Mouse (Mus musculus): ENCODE measurements around the gene Bves. TPM values are rescaled to one million over a fixed set of nuclear protein-coding genes. Genes with fewer than 3 reads are reported as not detected.
"Not testable (repeated sequence)": the region's sequence is repeated elsewhere in the genome, so short reads cannot be mapped to it uniquely, and the experiment has no call there.

Gene Bves
- total RNA-seq, 2 experiments from 2014 or later, result 29.4 to 33.8 TPM

GRCm38 (mm10) chr10:45345217-45345616 is 9.6 kb downstream of the Bves start:
- DNase-seq (ENCODE audit: low spot score in 2 of 2), result no peak

- DNase-seq (ENCODE audit: low spot score in 2 of 2), result not testable (repeated sequence)
These were observed 12.6 kb downstream of the Bves start for GRCm38 (mm10) chr10:45348143-45348542.

GRCm38 (mm10) chr10:45356091-45356490 is 20.5 kb downstream of the Bves start:
- DNase-seq (ENCODE audit: low spot score in 2 of 2), result no peak

DNA sequence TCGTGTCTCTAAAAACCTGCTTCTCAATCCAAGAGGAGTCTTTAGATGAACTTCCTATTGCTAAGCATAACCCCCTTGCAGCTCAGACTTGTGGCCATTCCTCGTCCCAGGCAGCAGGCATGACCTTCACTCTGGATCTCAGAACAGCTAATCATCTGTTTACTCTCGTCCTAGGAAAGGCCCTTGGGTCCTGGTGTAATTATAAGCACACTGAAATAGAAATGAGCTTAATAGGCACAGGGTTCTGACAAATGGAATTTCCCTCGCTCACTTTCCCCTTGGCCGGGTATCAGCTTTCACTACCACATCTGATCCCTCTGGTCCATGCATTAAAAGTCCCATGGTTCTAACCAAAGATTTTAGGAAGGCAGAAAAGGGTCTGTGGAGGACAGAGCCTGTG is 27.8 kb downstream of the Bves start:
- no peak for DNase-seq (ENCODE audit: low spot score in 2 of 2)

GRCm38 (mm10) chr10:45366987-45367705 is 31.6 kb downstream of the Bves start:
- DNase-seq (ENCODE audit: low spot score in 2 of 2), result no peak

DNA sequence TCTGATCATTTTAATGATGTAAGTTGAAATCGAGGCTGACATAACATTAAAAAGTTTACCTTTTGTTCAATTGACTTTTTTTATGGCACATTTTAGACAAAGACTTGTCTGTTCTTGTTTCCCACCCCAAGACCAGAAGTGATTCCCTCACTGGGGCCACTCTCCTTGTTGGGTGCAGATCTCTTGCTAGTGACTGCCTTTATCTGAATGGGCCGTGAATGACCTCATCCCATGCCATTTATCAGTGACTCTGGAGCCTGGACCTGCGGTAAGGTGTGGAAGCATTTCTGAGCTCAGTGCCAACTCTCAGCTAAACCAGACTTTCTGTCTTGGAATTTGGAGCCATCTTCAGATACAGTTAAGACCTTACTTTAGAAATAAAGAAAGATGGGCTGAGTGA is 34.1 kb downstream of the Bves start:
- DNase-seq (ENCODE audit: low spot score in 2 of 2), result no peak

- no peak for DNase-seq (ENCODE audit: low spot score in 2 of 2)
These were observed 35.0 kb downstream of the Bves start for GRCm38 (mm10) chr10:45370545-45370944.

DNA sequence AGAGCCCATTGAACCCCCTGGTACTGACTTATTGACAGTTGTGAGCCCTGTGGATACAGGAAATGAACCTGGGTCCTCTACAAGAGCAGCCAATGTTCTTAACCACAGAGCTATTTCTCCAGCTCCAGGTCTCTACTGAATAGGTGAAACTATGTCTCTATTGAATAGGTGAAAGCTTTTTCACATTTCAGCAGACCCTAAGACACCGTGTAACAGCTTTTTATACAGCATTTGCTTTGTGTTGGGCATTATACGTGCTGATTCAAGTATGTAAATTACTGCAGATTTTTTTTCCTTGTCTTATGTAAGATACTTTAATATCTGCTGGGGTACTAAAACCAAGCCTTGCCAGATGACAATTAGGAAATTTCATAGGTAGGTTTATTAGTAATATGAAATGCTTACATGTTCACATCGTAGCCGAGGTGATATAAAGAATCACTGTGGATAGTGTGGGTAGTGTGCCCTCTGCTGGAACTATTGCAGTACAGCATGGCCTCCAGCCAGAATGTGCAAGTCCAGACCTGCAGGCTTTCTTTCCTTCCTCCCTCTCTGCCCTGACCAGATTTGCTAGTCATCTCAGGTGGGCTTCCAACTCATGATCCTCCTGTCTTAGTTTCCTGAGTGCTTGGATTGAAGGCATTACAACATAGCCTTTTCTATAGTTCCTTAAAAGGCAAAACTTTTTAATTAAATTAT is 37.6 kb downstream of the Bves start:
- DNase-seq (ENCODE audit: low spot score in 2 of 2), result peak; percentile 23 to 55

DNA sequence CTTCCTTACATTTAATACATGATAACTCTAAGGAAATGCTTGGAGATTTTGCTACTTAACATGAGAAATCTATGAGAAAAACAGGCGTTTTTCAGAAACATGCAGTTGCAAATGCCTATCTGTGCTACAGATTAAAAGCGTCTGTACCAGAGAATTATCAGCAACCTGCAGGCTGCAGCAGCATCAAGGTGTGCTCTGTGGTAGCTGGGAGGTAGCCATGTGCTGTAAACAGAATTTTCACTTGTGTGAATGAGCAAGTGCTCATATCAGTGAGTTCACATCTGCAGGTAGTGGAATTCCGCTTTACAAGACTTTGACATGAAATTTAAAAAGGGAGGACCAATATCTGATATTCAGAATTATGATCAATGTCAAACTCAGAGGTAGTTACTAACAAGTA is 42.7 kb downstream of the Bves start:
- DNase-seq (ENCODE audit: low spot score in 2 of 2), result no peak

GRCm38 (mm10) chr10:45381937-45382636 is 46.5 kb downstream of the Bves start:
- DNase-seq (ENCODE audit: low spot score in 2 of 2), result no peak

DNA sequence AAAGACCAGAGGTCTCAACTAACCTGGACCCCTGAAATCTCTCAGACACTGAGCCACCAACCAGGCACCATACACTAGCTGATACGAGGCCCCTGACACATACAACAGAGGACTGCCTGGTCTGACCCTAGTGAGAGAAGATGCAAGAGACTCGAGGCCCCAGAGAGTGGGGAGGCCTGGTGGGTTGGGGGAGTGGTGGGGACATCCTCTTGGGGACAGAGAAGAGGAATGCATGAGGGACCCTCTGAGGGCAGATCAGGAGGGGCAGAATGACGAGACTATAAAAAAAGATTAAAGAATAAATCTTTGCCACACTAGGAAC is 47.0 kb downstream of the Bves start:
- DNase-seq (ENCODE audit: low spot score in 2 of 2), result no peak

DNA sequence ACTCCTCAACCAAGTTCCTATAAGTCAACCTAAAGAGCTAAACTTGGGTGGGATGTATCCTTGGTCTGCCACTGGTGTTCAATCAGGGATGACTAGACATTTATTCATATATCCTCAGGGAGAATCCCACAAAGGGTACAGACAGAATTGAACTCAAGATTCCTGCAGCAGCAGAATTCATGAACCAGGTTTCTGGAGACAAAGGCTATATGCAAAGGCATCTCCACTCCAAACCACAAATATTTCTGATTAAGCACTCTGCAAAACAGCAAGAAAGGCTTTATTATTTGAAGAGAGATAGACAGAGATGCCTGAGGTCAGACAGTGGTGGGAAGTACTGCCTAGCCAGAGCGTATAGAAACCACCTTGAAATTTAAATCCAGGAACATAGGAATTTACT is 62.6 kb downstream of the Bves start:
- no peak for DNase-seq (ENCODE audit: low spot score in 2 of 2)

- DNase-seq (ENCODE audit: low spot score in 2 of 2), result no peak
These were observed 64.2 kb downstream of the Bves start for GRCm38 (mm10) chr10:45399702-45400243.

- no peak for DNase-seq (ENCODE audit: low spot score in 2 of 2)
These were observed 75.2 kb downstream of the Bves start for GRCm38 (mm10) chr10:45410624-45411341.

DNA sequence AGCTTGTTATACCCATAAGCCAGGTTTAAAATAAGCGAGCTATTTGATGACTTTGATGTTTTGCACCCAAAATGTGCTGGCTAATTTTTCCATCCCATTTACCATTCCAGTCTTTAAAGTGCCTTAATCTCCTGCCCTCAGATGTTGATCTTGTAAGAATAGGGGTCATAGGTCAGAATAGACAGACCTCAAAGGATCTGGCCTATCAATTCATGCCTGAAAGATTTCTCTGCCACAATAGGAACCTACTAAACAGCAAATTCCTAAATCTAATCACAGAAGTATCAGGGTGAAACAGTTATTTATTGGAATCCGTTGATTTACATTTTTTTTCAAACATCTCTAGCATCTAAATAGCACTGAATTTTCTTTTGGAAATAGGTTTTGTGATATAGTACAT is 76.2 kb downstream of the Bves start:
- DNase-seq (ENCODE audit: low spot score in 2 of 2), result no peak

GRCm38 (mm10) chr10:45412144-45412543 is 76.6 kb downstream of the Bves start:
- no peak for DNase-seq (ENCODE audit: low spot score in 2 of 2)

Other genes starting within 250 kb of the Bves start
- gene Popdc3, start 157.7 kb upstream of the Bves start, total RNA-seq (2021), result 10 to 100 TPM; 36.0 to 38.7 TPM
- gene Lin28b, start 150.6 kb downstream of the Bves start, total RNA-seq (2021), result not detected
- 10 to 100 TPM in 1 of 2 experiments, 1 to 10 TPM in 1; 9.3 to 10.3 TPM for gene Hace1, start 242.1 kb downstream of the Bves start, total RNA-seq (2021)

All from gastrocnemius, postnatal 4 days (tissue).